Mouse (Mus musculus): Measurements from ENCODE around the gene Sidt1. TPM values are rescaled to one million over a fixed set of nuclear protein-coding genes. Genes with fewer than 3 reads are reported as not detected.

The Sidt1 gene
- polyA plus RNA-seq, 1 experiment from 2014 or later, result 0.42 TPM

- Histone ChIP-seq H3K27me3 (ENCODE audit: control insufficient read depth, insufficient read depth, low read length) (no peaks in the 10 kb centered on the region), H3K27ac (replicated peaks; ENCODE audit: low read depth, low read length) (no peak overlapping the region), H3K9ac (replicated peaks; ENCODE audit: low read length) (no peak overlapping the region), H3K36me3 (replicated peaks; ENCODE audit: control insufficient read depth, insufficient read depth, low read depth, low read length) (no peaks in the 10 kb centered on the region), H3K4me3 (ENCODE audit: low read depth, low read length) (no peak overlapping the region), H3K9me3 (replicated peaks; ENCODE audit: control insufficient read depth, low read length) (no peaks in the 10 kb centered on the region), H3K4me1 (ENCODE audit: control insufficient read depth, insufficient read depth, low read length) (no peaks in the 10 kb centered on the region), H3K4me2 (ENCODE audit: low read depth, low read length) (no peak overlapping the region)
- no peak for ATAC-seq (replicated peaks; ENCODE audit: insufficient number of reproducible peaks, low FRiP score, low TSS enrichment, low read depth)
- no peak for DNase-seq (ENCODE audit: low spot score)
- WGBS, result 85% methylated on average over 4 of the region's 4 CpGs
Observed at GRCm38 (mm10) chr16:44349801-44350397, 16.9 kb upstream of the Sidt1 start.

- Histone ChIP-seq H3K36me3 (replicated peaks; ENCODE audit: control insufficient read depth, insufficient read depth, low read depth, low read length) (no peaks in the 10 kb centered on the region), H3K4me3 (ENCODE audit: low read depth, low read length) (peak within 1 kb of the TSS; percentile 80), H3K27ac (replicated peaks; ENCODE audit: low read depth, low read length) (peak within 1 kb of the TSS; percentile 87), H3K4me1 (ENCODE audit: control insufficient read depth, insufficient read depth, low read length) (no peaks in the 10 kb centered on the region), H3K27me3 (ENCODE audit: control insufficient read depth, insufficient read depth, low read length) (no peaks in the 10 kb centered on the region), H3K9me3 (replicated peaks; ENCODE audit: control insufficient read depth, low read length) (no peaks in the 10 kb centered on the region), H3K9ac (replicated peaks; ENCODE audit: low read length) (peak within 1 kb of the TSS; percentile 79), H3K4me2 (ENCODE audit: low read depth, low read length) (peak within 1 kb of the TSS; percentile 65)
- ATAC-seq (replicated peaks; ENCODE audit: insufficient number of reproducible peaks, low FRiP score, low TSS enrichment, low read depth) (peak; percentile 98), DNase-seq (ENCODE audit: low spot score) (peak; percentile 94)
- under 1% methylated on average over 67 of the region's 67 CpGs for WGBS
Observed at GRCm38 (mm10) chr16:44347071-44347901, 14.3 kb upstream of the Sidt1 start, which contains the start of gene Spice1. Gene Spice1 (plus strand): TSS chr16:44347121.

- Histone ChIP-seq H3K9me3 (replicated peaks; ENCODE audit: control insufficient read depth, low read length) (no peaks in the 10 kb centered on the region), H3K27ac (replicated peaks; ENCODE audit: low read depth, low read length) (no peak overlapping the region), H3K9ac (replicated peaks; ENCODE audit: low read length) (no peak overlapping the region), H3K4me1 (ENCODE audit: control insufficient read depth, insufficient read depth, low read length) (no peaks in the 10 kb centered on the region), H3K36me3 (replicated peaks; ENCODE audit: control insufficient read depth, insufficient read depth, low read depth, low read length) (no peaks in the 10 kb centered on the region), H3K4me3 (ENCODE audit: low read depth, low read length) (no peak overlapping the region), H3K27me3 (ENCODE audit: control insufficient read depth, insufficient read depth, low read length) (peaks cover 4% of the 10 kb centered on the region; the same call in 1 of the 2 replicates), H3K4me2 (ENCODE audit: low read depth, low read length) (no peak overlapping the region)
- ATAC-seq (replicated peaks; ENCODE audit: insufficient number of reproducible peaks, low FRiP score, low TSS enrichment, low read depth) (no peak), DNase-seq (ENCODE audit: low spot score) (no peak)
Observed at GRCm38 (mm10) chr16:44337541-44337940, 4.5 kb upstream of the Sidt1 start.

- H3K27me3 ChIP-seq (ENCODE audit: control insufficient read depth, insufficient read depth, low read length), result peaks cover 4% of the 10 kb centered on the region; the same call in 1 of the 2 replicates
- no peaks in the 10 kb centered on the region for H3K36me3 ChIP-seq (replicated peaks; ENCODE audit: control insufficient read depth, insufficient read depth, low read depth, low read length)
- under 1% methylated on average over 60 of the region's 60 CpGs for WGBS
- peaks cover 2% of the 10 kb centered on the region for H3K4me1 ChIP-seq (ENCODE audit: control insufficient read depth, insufficient read depth, low read length)
- H3K4me2 ChIP-seq (ENCODE audit: low read depth, low read length), result peak overlapping the region; percentile 95
- H3K9ac ChIP-seq (replicated peaks; ENCODE audit: low read length), result peak overlapping the region; percentile 46
- H3K27ac ChIP-seq (replicated peaks; ENCODE audit: low read depth, low read length), result no peak overlapping the region
- DNase-seq (ENCODE audit: low spot score) (peak; percentile 45), ATAC-seq (replicated peaks; ENCODE audit: insufficient number of reproducible peaks, low FRiP score, low TSS enrichment, low read depth) (peak; percentile 56; the same call in 1 of the 2 replicates)
- H3K4me3 ChIP-seq (ENCODE audit: low read depth, low read length), result peak overlapping the region; percentile 59
- H3K9me3 ChIP-seq (replicated peaks; ENCODE audit: control insufficient read depth, low read length), result no peaks in the 10 kb centered on the region; the same call in 1 of the 2 replicates
Observed at GRCm38 (mm10) chr16:44331995-44332860, 768 bp downstream of the Sidt1 start.

GRCm38 (mm10) chr16:44331671-44331994, 1.4 kb downstream of the Sidt1 start:
- ATAC-seq (replicated peaks; ENCODE audit: insufficient number of reproducible peaks, low FRiP score, low TSS enrichment, low read depth) (no peak), DNase-seq (ENCODE audit: low spot score) (no peak)
- peak overlapping the region; percentile 95 for H3K4me2 ChIP-seq (ENCODE audit: low read depth, low read length)
- peak overlapping the region; percentile 46; the same call in 1 of the 2 replicates for H3K9ac ChIP-seq (replicated peaks; ENCODE audit: low read length)
- peak overlapping the region; percentile 59 for H3K4me3 ChIP-seq (ENCODE audit: low read depth, low read length)
- H3K4me1 ChIP-seq (ENCODE audit: control insufficient read depth, insufficient read depth, low read length), result peaks cover 2% of the 10 kb centered on the region
- H3K27me3 ChIP-seq (ENCODE audit: control insufficient read depth, insufficient read depth, low read length), result peaks cover 4% of the 10 kb centered on the region; the same call in 1 of the 2 replicates
- 14% methylated on average over 6 of the region's 6 CpGs for WGBS
- no peaks in the 10 kb centered on the region for H3K36me3 ChIP-seq (replicated peaks; ENCODE audit: control insufficient read depth, insufficient read depth, low read depth, low read length)
- no peaks in the 10 kb centered on the region; the same call in 1 of the 2 replicates for H3K9me3 ChIP-seq (replicated peaks; ENCODE audit: control insufficient read depth, low read length)
- H3K27ac ChIP-seq (replicated peaks; ENCODE audit: low read depth, low read length), result no peak overlapping the region

- Histone ChIP-seq H3K27me3 (ENCODE audit: control insufficient read depth, insufficient read depth, low read length) (peaks cover 4% of the 10 kb centered on the region; the same call in 1 of the 2 replicates), H3K9ac (replicated peaks; ENCODE audit: low read length) (no peak overlapping the region), H3K4me1 (ENCODE audit: control insufficient read depth, insufficient read depth, low read length) (peaks cover 2% of the 10 kb centered on the region), H3K36me3 (replicated peaks; ENCODE audit: control insufficient read depth, insufficient read depth, low read depth, low read length) (no peaks in the 10 kb centered on the region), H3K4me2 (ENCODE audit: low read depth, low read length) (no peak overlapping the region), H3K9me3 (replicated peaks; ENCODE audit: control insufficient read depth, low read length) (no peaks in the 10 kb centered on the region; the same call in 1 of the 2 replicates), H3K4me3 (ENCODE audit: low read depth, low read length) (no peak overlapping the region), H3K27ac (replicated peaks; ENCODE audit: low read depth, low read length) (no peak overlapping the region)
- 16% methylated on average over 9 of the region's 9 CpGs for WGBS
- ATAC-seq (replicated peaks; ENCODE audit: insufficient number of reproducible peaks, low FRiP score, low TSS enrichment, low read depth), result no peak
- DNase-seq (ENCODE audit: low spot score), result peak; percentile 12
Observed at GRCm38 (mm10) chr16:44331154-44331553, 1.8 kb downstream of the Sidt1 start.

GRCm38 (mm10) chr16:44330657-44331056, 2.3 kb downstream of the Sidt1 start:
- H3K4me3 ChIP-seq (ENCODE audit: low read depth, low read length), result no peak overlapping the region
- no peak overlapping the region for H3K9ac ChIP-seq (replicated peaks; ENCODE audit: low read length)
- peaks cover 2% of the 10 kb centered on the region for H3K4me1 ChIP-seq (ENCODE audit: control insufficient read depth, insufficient read depth, low read length)
- ATAC-seq (replicated peaks; ENCODE audit: insufficient number of reproducible peaks, low FRiP score, low TSS enrichment, low read depth), result no peak
- H3K36me3 ChIP-seq (replicated peaks; ENCODE audit: control insufficient read depth, insufficient read depth, low read depth, low read length), result no peaks in the 10 kb centered on the region
- H3K27ac ChIP-seq (replicated peaks; ENCODE audit: low read depth, low read length), result no peak overlapping the region
- H3K4me2 ChIP-seq (ENCODE audit: low read depth, low read length), result no peak overlapping the region
- no peak for DNase-seq (ENCODE audit: low spot score)
- 76% methylated on average over 9 of the region's 9 CpGs for WGBS
- H3K9me3 ChIP-seq (replicated peaks; ENCODE audit: control insufficient read depth, low read length), result no peaks in the 10 kb centered on the region; the same call in 1 of the 2 replicates
- H3K27me3 ChIP-seq (ENCODE audit: control insufficient read depth, insufficient read depth, low read length), result peaks cover 4% of the 10 kb centered on the region; the same call in 1 of the 2 replicates

All from embryonic facial prominence, embryonic 11.5 days (tissue).